Mouse (Mus musculus) megakaryocyte, embryonic 14.5 days (primary cell): ENCODE results near the gene Scarf2.

Experiments used
- FLI1 ChIP-seq: IDR thresholded peaks from 2 replicates; pipeline ENCODE4 v1.6.1; 2012; ENCODE audit warnings: low read length, inconsistent platforms, mixed read lengths
- GATA1 ChIP-seq: IDR thresholded peaks from 3 replicates; pipeline ENCODE4 v1.6.1; 2012; ENCODE audit warnings: mixed read lengths, low read length, inconsistent platforms, borderline replicate concordance

GRCm38 (mm10) chr16:17813173-17813572 lies 16.1 kb downstream of the Scarf2 start:
- TF ChIP-seq GATA1 (no peak), FLI1 (no peak)
